Mouse (Mus musculus) gastrocnemius, postnatal 36 days (tissue): ENCODE measurements around the gene Olfml1. TPM values are rescaled to one million over a fixed set of nuclear protein-coding genes. Genes with fewer than 3 reads are reported as not detected.

ENCODE experiments used
- DNase-seq, 2 experiments: peaks; one replicate each; pipeline ENCODE4 v3.0.0; 2022
- intact Hi-C: fragments of 180-260 bp; cut with DNase I; formaldehyde crosslinking; loops from one replicate; pipeline ENCODE4 v1.15.1; 2025
- total RNA-seq, 2 experiments: library from RNA; stranded (reverse); gene quantifications; 2 replicates each; pipeline ENCODE4 v1.2.3; 2021

Olfml1 gene
- total RNA-seq, 2 experiments from 2014 or later, result 1.8 to 2.3 TPM

- DNase-seq, result no peak
- intact Hi-C loops, result no loop called here
Observed at GRCm38 (mm10) chr7:107638026-107638425, 70.8 kb downstream of the Olfml1 start.

Other genes with a start within 250 kb of the Olfml1 start
- under 1 TPM; 0.18 to 0.20 TPM for gene Syt9, start 196.7 kb upstream of the Olfml1 start, total RNA-seq
- 10 to 100 TPM in 1 of 2 experiments, 1 to 10 TPM in 1; 9.4 to 12.0 TPM for gene Ppfibp2, start 27.8 kb downstream of the Olfml1 start, total RNA-seq
- not detected for gene 5330417H12Rik, start 57.7 kb downstream of the Olfml1 start, total RNA-seq
- gene Cyb5r2, start 190.6 kb downstream of the Olfml1 start, total RNA-seq, result under 1 TPM; 0.23 to 0.30 TPM
- gene Ovch2, start 233.8 kb downstream of the Olfml1 start, total RNA-seq, result not detected
- gene Olfr467, start 244.8 kb downstream of the Olfml1 start, total RNA-seq, result not detected